Mouse (Mus musculus) embryonic facial prominence, embryonic 14.5 days (tissue): ENCODE data around the gene Irgm2. TPM values are rescaled to one million over a fixed set of nuclear protein-coding genes. Genes with fewer than 3 reads are reported as not detected.
"Not testable (repeated sequence)": the region's sequence is repeated elsewhere in the genome, so short reads cannot be mapped to it uniquely, and the experiment has no call there.

ENCODE experiments used
- ATAC-seq: fragments of 200-750 bp; cut with Nextera tagmentation; 2 replicates; pipeline ENCODE4 v1.8.0; 2017; ENCODE audit warnings: low read depth, moderate number of reproducible peaks, moderate TSS enrichment
- DNase-seq: peaks from one replicate; pipeline ENCODE4 v3.0.0-alpha.2; 2015; ENCODE audit warnings: low spot score
- H3K27ac ChIP-seq: fragments of 300-500 bp; sonication (generic); replicated peaks from 2 replicates; pipeline ENCODE4 v1.5.1; 2014; ENCODE audit warnings: low read depth, mild to moderate bottlenecking, low read length, moderate library complexity
- H3K27me3 ChIP-seq: fragments of 300-500 bp; sonication (generic); replicated peaks from 2 replicates; pipeline ENCODE4 v1.6.1; 2014; ENCODE audit warnings: low read length; ENCODE audit not compliant: control insufficient read depth, insufficient read depth
- H3K36me3 ChIP-seq: fragments of 300-500 bp; sonication (generic); 2 replicates; pipeline ENCODE4 v1.6.1; 2014; ENCODE audit warnings: low read length, mixed read lengths; ENCODE audit not compliant: control insufficient read depth, insufficient read depth
- H3K4me1 ChIP-seq: fragments of 300-500 bp; sonication (generic); 2 replicates; pipeline ENCODE4 v1.6.1; 2014; ENCODE audit warnings: antibody characterized with exemption, low read length; ENCODE audit not compliant: control insufficient read depth, insufficient read depth
- H3K4me2 ChIP-seq: fragments of 300-500 bp; sonication (generic); 2 replicates; pipeline ENCODE4 v1.6.1; 2014; ENCODE audit warnings: low read depth, mild to moderate bottlenecking, low read length, moderate library complexity, mixed read lengths
- H3K4me3 ChIP-seq: fragments of 300-500 bp; sonication (generic); 2 replicates; pipeline ENCODE4 v1.5.1; 2014; ENCODE audit warnings: low read depth, mild to moderate bottlenecking, low read length
- H3K9ac ChIP-seq: fragments of 300-500 bp; sonication (generic); 2 replicates; pipeline ENCODE4 v1.6.1; 2014; ENCODE audit warnings: low read depth, mild to moderate bottlenecking, low read length, moderate library complexity, mixed read lengths
- H3K9me3 ChIP-seq: fragments of 300-500 bp; sonication (generic); 2 replicates; pipeline ENCODE4 v1.6.1; 2016; ENCODE audit warnings: low read length; ENCODE audit not compliant: control insufficient read depth
- WGBS: fragments of 180-500 bp; shearing (Covaris S2); extraction: QIAGEN DNeasy Blood & Tissue Kit; methylation state at CpG from one replicate; pipeline ENCODE4 v1.1.7; 2014; 5-methylcytosine and 5-hydroxymethylcytosine counted together
- polyA plus RNA-seq: library from polyadenylated mRNA; unstranded; fragments of >200 nt; fragmentation: Nextera tagmentation; extraction: Ambion mirVana; gene quantifications from 2 replicates; pipeline ENCODE4 v1.2.1, GENCODE M21; 2014

Gene Irgm2
- polyA plus RNA-seq, 1 experiment from 2014 or later = 5.7 TPM

DNA sequence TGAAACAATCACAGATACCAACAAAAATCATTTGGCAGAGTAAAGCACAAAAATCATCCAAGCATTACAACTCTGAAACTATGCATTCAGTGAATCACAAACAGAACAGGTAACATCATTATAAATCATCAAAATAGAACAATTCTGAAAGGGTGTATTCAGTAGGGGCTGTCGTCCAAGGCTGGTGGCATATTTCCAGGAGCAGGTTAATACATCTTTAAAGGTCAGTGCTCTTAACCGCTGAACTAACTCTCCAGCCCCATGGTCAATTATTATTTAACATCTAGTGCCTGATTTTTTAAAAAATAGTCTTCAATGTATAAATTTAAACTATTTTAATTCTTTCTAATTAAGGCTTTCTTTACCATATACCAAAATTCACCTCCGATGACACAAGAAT lies 35.1 kb downstream of the Irgm2 start:
- 78% methylated on average over 3 of the region's 3 CpGs for WGBS
- not testable (repeated sequence) for DNase-seq, H3K9me3 ChIP-seq, H3K9ac ChIP-seq, H3K27ac ChIP-seq, H3K27me3 ChIP-seq, H3K4me3 ChIP-seq, H3K4me2 ChIP-seq, H3K4me1 ChIP-seq, H3K36me3 ChIP-seq, ATAC-seq

DNA sequence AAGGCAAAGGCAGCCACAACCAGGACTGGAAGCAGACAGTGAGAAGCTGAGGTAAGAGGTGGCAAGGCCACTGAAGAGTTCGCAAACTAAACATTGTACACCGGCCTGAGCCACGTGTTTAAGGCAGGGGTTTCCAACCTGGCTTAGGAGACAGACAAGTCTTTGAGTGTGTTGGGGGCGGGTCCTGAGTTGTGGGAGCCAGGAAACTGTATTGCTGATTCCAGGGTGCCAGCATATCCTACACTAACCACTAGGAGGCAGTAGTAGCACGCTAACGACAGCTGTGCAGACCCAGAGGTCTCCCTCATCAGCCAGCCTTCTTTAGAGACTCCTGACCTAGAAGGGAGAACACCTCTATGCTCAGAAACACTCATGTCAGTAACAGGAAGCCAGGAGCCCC lies 35.7 kb downstream of the Irgm2 start:
- Histone ChIP-seq H3K27ac (no peak overlapping the region), H3K27me3 (no peaks in the 10 kb centered on the region), H3K9me3 (no peaks in the 10 kb centered on the region), H3K4me3 (no peak overlapping the region), H3K4me2 (no peak overlapping the region), H3K4me1 (0 out of 2 replicates have a peak, but pooled peaks cover 5% of the 10 kb centered on the region), H3K9ac (no peak overlapping the region), H3K36me3 (no peaks in the 10 kb centered on the region)
- 23% methylated on average over 6 of the region's 6 CpGs for WGBS
- DNase-seq = peak; percentile 16
- ATAC-seq = no peak

DNA sequence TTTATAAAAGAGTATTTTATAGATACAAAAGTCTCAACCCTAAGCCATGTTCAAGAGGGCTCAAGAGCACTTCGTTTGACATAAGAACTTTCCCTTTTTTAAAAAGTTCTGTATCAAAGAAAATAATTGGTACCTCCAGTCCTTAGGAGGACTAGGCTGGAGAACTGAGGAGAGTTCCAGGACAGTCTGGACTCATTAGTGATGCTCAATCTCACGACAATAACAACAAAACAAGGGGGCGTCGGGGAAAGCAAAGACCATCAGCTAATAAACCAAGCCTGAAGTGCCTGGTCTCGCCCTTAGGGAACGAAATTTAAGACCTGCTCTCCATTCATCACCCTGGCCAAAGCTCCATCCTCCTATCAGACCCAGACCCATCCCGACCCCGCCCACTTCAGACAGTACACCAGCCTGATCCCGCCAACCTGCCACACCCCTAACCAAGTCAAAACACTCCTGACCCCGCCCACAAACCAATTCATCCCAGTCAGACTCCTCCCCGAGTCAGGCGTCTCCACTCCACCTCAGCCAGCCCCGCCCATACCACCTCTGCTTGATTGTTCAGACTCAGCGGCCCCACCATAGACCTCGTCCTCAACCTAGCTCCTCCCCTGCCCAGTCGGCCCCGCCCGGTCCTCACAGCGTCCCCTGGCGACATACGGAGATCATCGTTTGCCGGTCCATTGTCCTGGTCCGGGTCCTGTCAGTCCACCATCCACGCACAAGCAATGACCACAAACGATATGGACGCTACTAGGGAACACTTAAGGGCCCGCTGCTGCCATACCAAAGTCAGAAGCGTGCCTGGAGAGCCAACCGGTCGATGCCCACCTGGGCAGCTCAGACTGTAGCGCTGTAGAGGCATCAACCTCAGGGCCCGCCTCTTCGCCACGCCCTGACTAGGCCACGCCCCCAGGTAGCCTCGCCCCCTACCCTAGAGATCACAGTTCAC lies 39.7 kb downstream of the Irgm2 start:
- Histone ChIP-seq H3K9me3 (no peaks in the 10 kb centered on the region), H3K27me3 (no peaks in the 10 kb centered on the region), H3K4me2 (peak overlapping the region; percentile 70), H3K9ac (peak overlapping the region; percentile 43), H3K27ac (no peak overlapping the region), H3K36me3 (no peaks in the 10 kb centered on the region), H3K4me3 (peak overlapping the region; percentile 40), H3K4me1 (0 out of 2 replicates have a peak, but pooled peaks cover 5% of the 10 kb centered on the region)
- DNase-seq (peak; percentile 86), ATAC-seq (peak; percentile 94)
- WGBS = 3% methylated on average over 33 of the region's 37 CpGs

DNA sequence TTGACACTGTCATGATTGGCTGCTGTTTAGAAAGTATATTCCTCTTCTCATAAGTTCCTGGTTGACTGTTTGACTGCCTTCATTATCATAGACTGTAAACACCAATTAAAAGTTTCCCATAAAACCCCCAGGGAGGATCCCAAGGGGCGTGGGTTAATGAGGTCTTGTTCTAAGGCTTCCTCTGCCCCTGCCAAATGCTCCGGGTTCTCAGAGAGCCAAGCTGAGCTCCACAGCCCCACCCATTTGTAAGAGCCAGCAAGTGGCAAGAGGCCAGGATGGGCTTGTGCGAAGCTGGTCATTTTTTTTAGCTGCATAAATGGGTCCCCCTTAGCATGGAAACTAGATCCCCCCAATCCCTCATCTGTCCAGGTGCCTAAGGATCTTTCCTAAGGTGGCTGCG lies 47.9 kb downstream of the Irgm2 start:
- WGBS = 36% methylated on average over 4 of the region's 4 CpGs
- ATAC-seq (peak; percentile 65; the same call in 1 of the 2 replicates), DNase-seq (peak; percentile 51)
- Histone ChIP-seq H3K4me2 (no peak overlapping the region), H3K4me3 (no peak overlapping the region), H3K9me3 (no peaks in the 10 kb centered on the region), H3K9ac (no peak overlapping the region), H3K36me3 (no peaks in the 10 kb centered on the region), H3K4me1 (no peaks in the 10 kb centered on the region), H3K27me3 (no peaks in the 10 kb centered on the region), H3K27ac (no peak overlapping the region)

DNA sequence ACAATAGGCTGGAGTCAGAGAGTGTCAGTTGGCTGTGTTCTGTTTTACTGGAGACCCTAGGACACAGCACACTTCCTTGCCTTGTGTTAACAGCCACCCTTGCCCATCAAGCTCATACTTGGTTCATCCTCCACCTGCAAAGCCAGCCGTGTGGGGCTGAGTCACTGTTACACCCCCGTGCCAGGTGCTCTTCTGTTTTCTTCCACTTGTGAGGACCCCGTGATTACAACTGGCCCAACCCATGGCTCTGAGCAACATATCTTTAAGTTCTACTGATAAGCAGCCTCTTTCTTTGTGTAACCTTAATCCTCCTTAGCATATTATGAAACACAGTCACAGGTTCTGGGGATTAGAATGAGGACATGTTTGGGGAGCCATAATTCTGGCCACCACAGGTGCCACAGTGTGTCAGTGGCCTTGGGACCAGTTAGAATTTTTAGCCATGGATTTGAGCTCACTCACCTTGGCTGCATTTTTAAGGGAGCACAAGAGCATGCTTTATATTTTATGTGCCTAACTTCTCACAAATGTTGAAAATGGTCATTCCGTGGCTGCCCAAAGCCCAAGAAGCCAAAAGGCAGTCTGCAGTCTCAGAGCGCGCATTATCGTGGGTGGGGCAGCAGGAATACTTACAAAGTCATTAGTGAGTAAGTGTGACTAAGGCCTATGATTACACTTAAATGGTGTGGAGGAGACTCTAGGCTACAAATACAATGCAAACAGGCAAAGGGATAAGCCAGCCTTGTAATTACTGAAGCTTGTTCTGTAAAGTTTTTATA lies 50.0 kb downstream of the Irgm2 start:
- Histone ChIP-seq H3K4me3 (no peak overlapping the region), H3K36me3 (no peaks in the 10 kb centered on the region), H3K27ac (no peak overlapping the region), H3K27me3 (no peaks in the 10 kb centered on the region), H3K4me2 (no peak overlapping the region), H3K9me3 (no peaks in the 10 kb centered on the region), H3K4me1 (no peaks in the 10 kb centered on the region), H3K9ac (no peak overlapping the region)
- ATAC-seq (no peak), DNase-seq (no peak)
- 78% methylated on average over 7 of the region's 7 CpGs for WGBS

DNA sequence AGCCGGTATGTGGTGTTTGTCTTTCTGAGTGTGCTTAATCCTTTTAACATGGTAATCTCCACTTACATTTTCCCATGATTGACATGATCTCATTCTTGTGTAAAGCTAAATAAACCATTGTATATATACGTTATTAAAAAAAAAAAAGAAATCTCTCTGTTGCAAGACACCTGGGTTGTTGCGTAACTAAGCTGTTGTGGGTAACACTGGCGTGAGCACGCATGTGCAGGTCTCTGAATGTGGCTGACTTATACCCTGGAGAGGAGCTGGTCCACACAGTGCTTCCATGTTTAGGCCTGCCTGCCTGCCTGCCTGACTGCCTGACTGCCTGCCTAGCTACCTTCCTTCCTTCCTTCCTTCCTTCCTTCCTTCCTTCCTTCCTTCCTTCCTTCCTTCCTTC lies 51.1 kb downstream of the Irgm2 start:
- Histone ChIP-seq H3K4me2 (no peak overlapping the region), H3K9ac (no peak overlapping the region), H3K4me3 (no peak overlapping the region), H3K9me3 (no peaks in the 10 kb centered on the region), H3K4me1 (no peaks in the 10 kb centered on the region), H3K36me3 (no peaks in the 10 kb centered on the region), H3K27me3 (no peaks in the 10 kb centered on the region), H3K27ac (no peak overlapping the region)
- ATAC-seq = peak; percentile 65; the same call in 1 of the 2 replicates
- peak; percentile 48 for DNase-seq
- WGBS = 66% methylated on average over 5 of the region's 5 CpGs

DNA sequence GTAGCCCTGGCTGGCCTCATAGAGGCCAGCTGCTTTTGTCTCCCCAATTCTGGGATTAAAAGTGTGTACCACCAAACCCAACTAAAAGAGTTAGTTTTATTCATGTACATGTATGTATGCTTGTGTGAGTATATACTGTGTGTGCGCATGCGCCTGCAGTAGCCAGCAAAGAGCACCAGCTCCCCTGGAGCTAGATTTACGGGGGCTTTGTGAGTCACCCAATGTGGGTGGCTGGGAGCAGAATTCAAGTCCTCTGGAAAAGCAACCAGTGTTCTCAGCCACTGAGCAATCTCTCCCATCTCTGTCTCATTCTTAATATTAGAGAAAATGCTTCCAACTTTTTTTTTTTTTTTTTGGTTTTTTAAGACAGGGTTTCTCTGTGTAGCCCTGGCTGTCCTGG lies 55.0 kb downstream of the Irgm2 start:
- Histone ChIP-seq H3K9me3 (no peaks in the 10 kb centered on the region), H3K27ac (no peak overlapping the region), H3K4me3 (no peak overlapping the region), H3K9ac (no peak overlapping the region), H3K4me2 (no peak overlapping the region), H3K36me3 (no peaks in the 10 kb centered on the region), H3K27me3 (no peaks in the 10 kb centered on the region), H3K4me1 (no peaks in the 10 kb centered on the region)
- DNase-seq = no peak
- 87% methylated on average over 3 of the region's 3 CpGs for WGBS
- ATAC-seq = no peak

DNA sequence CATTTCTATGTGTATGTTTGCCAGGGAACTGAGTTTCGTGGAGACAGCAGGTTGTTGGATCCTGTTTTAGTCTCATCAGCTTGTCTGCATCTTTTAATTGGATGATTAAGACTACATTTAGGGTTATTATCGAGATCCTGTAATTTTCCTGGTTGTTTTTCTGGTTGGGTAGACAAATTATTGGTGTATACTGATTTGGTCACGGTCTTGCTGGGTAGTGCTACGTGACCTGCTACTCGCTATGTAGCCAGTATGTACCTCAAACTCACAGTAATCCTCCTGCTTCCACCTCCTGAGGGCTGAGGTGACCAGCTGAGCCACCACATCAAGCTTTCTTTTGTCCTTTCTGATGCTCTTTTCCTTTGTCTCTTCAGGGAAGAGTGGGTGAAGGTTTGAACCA lies 58.4 kb downstream of the Irgm2 start:
- no peak for DNase-seq
- H3K27me3 ChIP-seq = no peaks in the 10 kb centered on the region
- WGBS = 78% methylated on average over 5 of the region's 5 CpGs
- no peak overlapping the region for H3K4me2 ChIP-seq
- H3K4me3 ChIP-seq = no peak overlapping the region
- H3K9ac ChIP-seq = no peak overlapping the region
- no peak overlapping the region for H3K27ac ChIP-seq
- H3K9me3 ChIP-seq = no peaks in the 10 kb centered on the region
- no peaks in the 10 kb centered on the region for H3K36me3 ChIP-seq
- H3K4me1 ChIP-seq = no peaks in the 10 kb centered on the region
- no peak for ATAC-seq
